Mouse (Mus musculus): ENCODE results near the gene Mpdu1. TPM values are rescaled to one million over a fixed set of nuclear protein-coding genes. Genes with fewer than 3 reads are reported as not detected.

Gene Mpdu1
- polyA plus RNA-seq, 1 experiment from 2014 or later, result 32.2 TPM

DNA sequence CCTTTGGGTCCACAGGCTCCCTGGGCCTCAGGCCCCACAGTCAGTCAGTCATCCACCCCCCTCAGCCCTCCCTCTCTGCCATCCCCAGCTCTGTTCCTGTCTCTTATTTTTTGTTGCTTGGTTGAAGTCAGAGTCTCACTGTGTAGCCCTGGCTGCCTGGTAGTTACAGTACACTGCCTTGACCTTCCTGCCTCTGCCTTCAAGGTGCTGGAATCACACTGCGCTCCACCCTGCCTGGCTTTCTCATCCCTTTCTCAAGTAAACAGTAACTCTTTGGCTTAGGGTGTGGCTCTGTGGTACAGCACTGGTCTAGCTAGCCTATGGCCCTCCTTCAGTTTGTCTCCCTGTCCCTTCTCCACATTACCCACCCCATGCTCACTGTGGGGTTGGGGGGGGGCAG lies 27.4 kb upstream of the Mpdu1 start:
- DNase-seq (no peak), ATAC-seq (ENCODE audit: insufficient read depth) (no peak)
- Histone ChIP-seq H3K27me3 (ENCODE audit: insufficient read depth, low read length) (no peaks in the 10 kb centered on the region), H3K4me1 (ENCODE audit: insufficient read depth) (peaks cover 12% of the 10 kb centered on the region), H3K9me3 (ENCODE audit: low read depth, low read length) (no peaks in the 10 kb centered on the region), H3K4me3 (ENCODE audit: low read depth, low read length) (no peak overlapping the region), H3K36me3 (ENCODE audit: insufficient read depth) (no peaks in the 10 kb centered on the region), H3K9ac (no peak overlapping the region), H3K4me2 (no peak overlapping the region), H3K27ac (ENCODE audit: low read depth) (no peak overlapping the region)
- whole genome bisulfite sequencing, result 84% methylated on average over 1 of the region's 1 CpGs
- TF ChIP-seq CTCF (IDR thresholded peaks at IDR 0.05; ENCODE audit: low read depth), result no peak

DNA sequence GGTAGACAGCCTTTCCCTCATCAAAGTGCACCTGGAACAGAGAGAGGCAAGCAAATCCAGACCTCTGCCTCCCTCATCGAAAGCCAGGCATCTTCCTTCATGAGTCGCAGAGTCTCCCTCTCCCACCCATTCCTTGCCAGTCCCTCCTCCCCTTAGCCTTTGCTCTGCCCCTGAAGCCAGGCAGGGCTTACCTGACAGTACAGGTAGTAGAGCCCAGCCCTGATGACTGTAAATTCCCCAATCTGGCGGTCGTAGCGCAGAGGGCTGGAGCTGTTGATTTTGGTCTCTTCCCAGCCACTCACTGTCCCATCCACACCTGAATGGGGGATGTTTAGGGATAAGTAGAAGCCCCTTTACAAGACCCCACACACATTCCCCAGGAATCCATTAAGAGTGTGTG lies 24.6 kb upstream of the Mpdu1 start:
- Histone ChIP-seq H3K4me3 (ENCODE audit: low read depth, low read length) (no peak overlapping the region), H3K9me3 (ENCODE audit: low read depth, low read length) (no peaks in the 10 kb centered on the region), H3K4me2 (peak overlapping the region; percentile 36; the same call in 1 of the 2 replicates), H3K27me3 (ENCODE audit: insufficient read depth, low read length) (no peaks in the 10 kb centered on the region), H3K27ac (ENCODE audit: low read depth) (peak overlapping the region; percentile 77; the same call in 1 of the 2 replicates), H3K36me3 (ENCODE audit: insufficient read depth) (no peaks in the 10 kb centered on the region), H3K9ac (peak overlapping the region; percentile 39; the same call in 1 of the 2 replicates), H3K4me1 (ENCODE audit: insufficient read depth) (peaks cover 12% of the 10 kb centered on the region)
- TF ChIP-seq CTCF (IDR thresholded peaks at IDR 0.05; ENCODE audit: low read depth), result no peak
- ATAC-seq (ENCODE audit: insufficient read depth) (no peak), DNase-seq (no peak)
- WGBS, result 48% methylated on average over 5 of the region's 5 CpGs

GRCm38 (mm10) chr11:69686377-69686776 lies 23.9 kb upstream of the Mpdu1 start:
- WGBS, result 11% methylated on average over 4 of the region's 4 CpGs
- DNase-seq (peak; percentile 85), ATAC-seq (ENCODE audit: insufficient read depth) (no peak)
- peaks cover 12% of the 10 kb centered on the region for H3K4me1 ChIP-seq (ENCODE audit: insufficient read depth)
- H3K9me3 ChIP-seq (ENCODE audit: low read depth, low read length), result no peaks in the 10 kb centered on the region
- H3K4me3 ChIP-seq (ENCODE audit: low read depth, low read length), result no peak overlapping the region
- H3K4me2 ChIP-seq, result peak overlapping the region; percentile 36; the same call in 1 of the 2 replicates
- H3K36me3 ChIP-seq (ENCODE audit: insufficient read depth), result no peaks in the 10 kb centered on the region
- H3K27me3 ChIP-seq (ENCODE audit: insufficient read depth, low read length), result no peaks in the 10 kb centered on the region
- TF ChIP-seq CTCF (IDR thresholded peaks at IDR 0.05; ENCODE audit: low read depth), result no peak
- peak overlapping the region; percentile 39 for H3K9ac ChIP-seq
- peak overlapping the region; percentile 77; the same call in 1 of the 2 replicates for H3K27ac ChIP-seq (ENCODE audit: low read depth)

GRCm38 (mm10) chr11:69685526-69686148 lies 23.2 kb upstream of the Mpdu1 start, which contains the start of gene Tnfsf13:
Gene Tnfsf13, minus strand, starts transcription at chr11:69685784.
- 64% methylated on average over 10 of the region's 10 CpGs for WGBS
- no peak for TF ChIP-seq CTCF (IDR thresholded peaks at IDR 0.05; ENCODE audit: low read depth)
- peaks cover 15% of the 10 kb centered on the region for H3K4me1 ChIP-seq (ENCODE audit: insufficient read depth)
- H3K4me2 ChIP-seq, result peak within 1 kb of the TSS; percentile 36; the same call in 1 of the 2 replicates
- H3K4me3 ChIP-seq (ENCODE audit: low read depth, low read length), result no peak within 1 kb of the TSS
- H3K36me3 ChIP-seq (ENCODE audit: insufficient read depth), result 0 out of 2 replicates have a peak, but pooled peaks cover under 1% of the 10 kb centered on the region
- peak within 1 kb of the TSS; percentile 77 for H3K27ac ChIP-seq (ENCODE audit: low read depth)
- ATAC-seq (ENCODE audit: insufficient read depth) (no peak), DNase-seq (peak; percentile 77)
- H3K9me3 ChIP-seq (ENCODE audit: low read depth, low read length), result no peaks in the 10 kb centered on the region
- H3K9ac ChIP-seq, result peak within 1 kb of the TSS; percentile 39
- H3K27me3 ChIP-seq (ENCODE audit: insufficient read depth, low read length), result no peaks in the 10 kb centered on the region

DNA sequence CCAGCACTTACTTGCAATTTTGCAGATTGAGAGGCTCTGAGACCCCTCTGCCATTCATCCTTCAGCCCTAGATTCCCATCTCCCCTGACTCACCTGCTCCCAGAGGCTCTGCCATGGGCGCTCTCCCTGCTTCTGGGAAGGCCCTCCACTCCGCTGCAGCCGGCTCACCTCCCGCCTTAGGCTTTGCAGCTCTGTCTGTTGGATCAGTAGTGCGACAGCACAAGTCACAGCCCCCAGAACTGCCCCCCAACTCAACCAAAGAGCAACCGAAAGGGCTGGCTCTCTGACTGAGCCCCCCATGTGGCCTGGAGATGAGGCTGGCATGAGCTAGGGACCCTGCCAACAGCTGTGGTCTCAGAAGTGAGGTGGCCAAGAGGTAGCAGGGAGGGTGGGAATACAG lies 22.5 kb upstream of the Mpdu1 start:
- Histone ChIP-seq H3K27me3 (ENCODE audit: insufficient read depth, low read length) (no peaks in the 10 kb centered on the region), H3K4me3 (ENCODE audit: low read depth, low read length) (no peak overlapping the region), H3K9ac (no peak overlapping the region), H3K4me1 (ENCODE audit: insufficient read depth) (peaks cover 18% of the 10 kb centered on the region), H3K9me3 (ENCODE audit: low read depth, low read length) (no peaks in the 10 kb centered on the region), H3K4me2 (no peak overlapping the region), H3K27ac (ENCODE audit: low read depth) (no peak overlapping the region), H3K36me3 (ENCODE audit: insufficient read depth) (peaks cover 8% of the 10 kb centered on the region)
- DNase-seq (no peak), ATAC-seq (ENCODE audit: insufficient read depth) (no peak)
- 80% methylated on average over 6 of the region's 6 CpGs for WGBS
- no peak for TF ChIP-seq CTCF (IDR thresholded peaks at IDR 0.05; ENCODE audit: low read depth)

DNA sequence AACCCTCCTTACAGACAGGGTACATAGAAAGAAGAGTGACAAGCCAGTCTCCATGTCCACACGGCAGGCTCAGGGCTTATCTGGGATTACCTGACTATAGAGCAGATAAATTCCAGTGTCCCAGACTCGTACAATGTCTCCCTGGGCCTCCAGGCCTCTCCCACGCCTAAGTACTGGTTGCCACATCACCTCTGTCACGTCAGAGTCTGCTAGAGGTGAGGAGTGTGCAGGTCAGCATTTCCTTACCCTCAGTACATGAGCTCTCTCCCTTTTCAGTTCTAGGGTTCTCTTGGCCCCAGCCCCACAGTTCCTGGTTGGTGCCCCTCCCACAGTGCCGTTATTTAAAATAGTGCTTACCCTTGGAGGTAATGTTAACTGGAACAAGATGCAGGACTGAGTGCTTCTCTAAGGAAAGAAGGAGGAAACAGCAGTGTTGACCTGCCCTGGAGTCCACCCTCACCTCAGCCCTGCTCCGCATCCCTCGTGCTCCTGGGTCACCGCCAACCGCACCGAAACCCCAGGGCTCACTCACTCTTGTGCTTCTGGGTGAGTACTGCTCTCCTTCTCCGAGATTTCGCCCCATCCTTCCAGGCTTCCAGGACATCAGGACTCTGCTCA lies 21.8 kb upstream of the Mpdu1 start:
- Histone ChIP-seq H3K4me3 (ENCODE audit: low read depth, low read length) (no peak overlapping the region), H3K27ac (ENCODE audit: low read depth) (no peak overlapping the region), H3K4me1 (ENCODE audit: insufficient read depth) (peaks cover 18% of the 10 kb centered on the region), H3K4me2 (no peak overlapping the region), H3K27me3 (ENCODE audit: insufficient read depth, low read length) (no peaks in the 10 kb centered on the region), H3K9ac (no peak overlapping the region), H3K9me3 (ENCODE audit: low read depth, low read length) (no peaks in the 10 kb centered on the region), H3K36me3 (ENCODE audit: insufficient read depth) (peaks cover 14% of the 10 kb centered on the region)
- 81% methylated on average over 12 of the region's 12 CpGs for WGBS
- ATAC-seq (ENCODE audit: insufficient read depth) (no peak), DNase-seq (no peak)
- no peak for TF ChIP-seq CTCF (IDR thresholded peaks at IDR 0.05; ENCODE audit: low read depth)

DNA sequence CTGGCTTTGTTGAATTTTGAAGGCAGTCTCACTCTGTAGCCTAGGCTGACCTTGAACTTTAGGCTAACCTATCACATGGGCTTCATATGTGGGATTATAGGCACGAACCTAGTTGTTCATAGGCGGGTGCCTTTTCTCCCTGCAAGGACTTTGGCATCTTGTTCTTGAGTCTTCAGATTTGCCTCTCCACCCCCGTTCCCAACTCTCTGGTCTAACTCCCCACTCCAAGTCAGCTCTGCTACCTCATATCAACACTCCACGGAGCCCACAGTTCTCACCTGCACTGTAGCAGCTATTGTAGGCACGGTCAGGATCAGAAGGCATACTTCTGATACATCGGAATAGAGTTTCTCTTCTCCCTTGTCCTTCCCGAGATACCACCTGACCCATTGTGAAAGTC lies 21.1 kb upstream of the Mpdu1 start:
- Histone ChIP-seq H3K36me3 (ENCODE audit: insufficient read depth) (peaks cover 20% of the 10 kb centered on the region), H3K27ac (ENCODE audit: low read depth) (peak overlapping the region; percentile 81; the same call in 1 of the 2 replicates), H3K4me3 (ENCODE audit: low read depth, low read length) (no peak overlapping the region), H3K4me1 (ENCODE audit: insufficient read depth) (peaks cover 18% of the 10 kb centered on the region), H3K4me2 (peak overlapping the region; percentile 95), H3K9ac (peak overlapping the region; percentile 47; the same call in 1 of the 2 replicates), H3K27me3 (ENCODE audit: insufficient read depth, low read length) (no peaks in the 10 kb centered on the region), H3K9me3 (ENCODE audit: low read depth, low read length) (no peaks in the 10 kb centered on the region)
- WGBS, result 63% methylated on average over 7 of the region's 7 CpGs
- ATAC-seq (ENCODE audit: insufficient read depth), result no peak
- no peak for TF ChIP-seq CTCF (IDR thresholded peaks at IDR 0.05; ENCODE audit: low read depth)
- DNase-seq, result no peak
